Mouse (Mus musculus) midbrain, embryonic 11.5 days (tissue): ENCODE data around the gene Srpx2. TPM values are rescaled to one million over a fixed set of nuclear protein-coding genes. Genes with fewer than 3 reads are reported as not detected.

Experiments used
- ATAC-seq: fragments of 200-750 bp; cut with Nextera tagmentation; 2 replicates; pipeline ENCODE4 v1.8.0; 2017; ENCODE audit warnings: moderate TSS enrichment, moderate library complexity; ENCODE audit not compliant: low FRiP score
- DNase-seq: peaks from one replicate; pipeline ENCODE4 v3.0.0; 2015; ENCODE audit warnings: low spot score; ENCODE audit errors: missing footprints
- H3K27ac ChIP-seq: fragments of 300-500 bp; sonication (generic); 2 replicates; pipeline ENCODE4 v1.5.1; 2014; ENCODE audit warnings: low read depth, low read length
- H3K27me3 ChIP-seq: fragments of 300-500 bp; sonication (generic); 2 replicates; pipeline ENCODE4 v1.6.1; 2014; ENCODE audit warnings: mild to moderate bottlenecking, low read length, moderate library complexity, mixed read lengths; ENCODE audit not compliant: control insufficient read depth, insufficient read depth
- H3K36me3 ChIP-seq: fragments of 300-500 bp; sonication (generic); 2 replicates; pipeline ENCODE4 v1.6.1; 2014; ENCODE audit warnings: mild to moderate bottlenecking, low read length, moderate library complexity, mixed read lengths; ENCODE audit not compliant: control insufficient read depth, insufficient read depth
- H3K4me1 ChIP-seq: fragments of 300-500 bp; sonication (generic); 2 replicates; pipeline ENCODE4 v1.6.1; 2014; ENCODE audit warnings: low read length; ENCODE audit not compliant: control insufficient read depth, insufficient read depth
- H3K4me2 ChIP-seq: fragments of 300-500 bp; sonication (generic); 2 replicates; pipeline ENCODE4 v1.6.1; 2014; ENCODE audit warnings: mild to moderate bottlenecking, moderate library complexity
- H3K4me3 ChIP-seq: fragments of 300-500 bp; sonication (generic); 2 replicates; pipeline ENCODE4 v1.5.1; 2014; ENCODE audit warnings: low read depth, low read length
- H3K9ac ChIP-seq: fragments of 300-500 bp; sonication (generic); 2 replicates; pipeline ENCODE4 v1.6.1; 2014; ENCODE audit warnings: low read length
- H3K9me3 ChIP-seq: fragments of 300-500 bp; sonication (generic); 2 replicates; pipeline ENCODE4 v1.6.1; 2016; ENCODE audit warnings: low read length; ENCODE audit not compliant: control insufficient read depth
- WGBS: fragments of 180-500 bp; shearing (Covaris S2); extraction: QIAGEN DNeasy Blood & Tissue Kit; methylation state at CpG from one replicate; pipeline ENCODE4 v1.1.7; 2014; 5-methylcytosine and 5-hydroxymethylcytosine counted together
- polyA plus RNA-seq: library from polyadenylated mRNA; unstranded; fragments of >200 nt; fragmentation: Nextera tagmentation; extraction: Ambion mirVana; gene quantifications from 2 replicates; pipeline ENCODE4 v1.2.1, GENCODE M21; 2014

Srpx2 gene
- polyA plus RNA-seq, 1 experiment from 2014 or later, result 1.6 TPM

- H3K4me3 ChIP-seq, result peak within 1 kb of the TSS; percentile 29
- no peaks in the 10 kb centered on the region for H3K4me1 ChIP-seq
- DNase-seq (peak; percentile 86), ATAC-seq (peak; percentile 59; the same call in 1 of the 2 replicates)
- peak within 1 kb of the TSS; percentile 56 for H3K4me2 ChIP-seq
- no peaks in the 10 kb centered on the region for H3K9me3 ChIP-seq
- no peak within 1 kb of the TSS for H3K27ac ChIP-seq
- H3K36me3 ChIP-seq, result no peaks in the 10 kb centered on the region
- H3K9ac ChIP-seq, result no peak within 1 kb of the TSS
- peaks cover 4% of the 10 kb centered on the region; the same call in 1 of the 2 replicates for H3K27me3 ChIP-seq
- 18% methylated on average over 29 of the region's 29 CpGs for WGBS
Measured at GRCm38 (mm10) chrX:133981231-133982002, 73.2 kb downstream of the Srpx2 start, which contains the start of gene Sytl4. TSS of gene Sytl4 (minus strand) at chrX:133981812.

Other genes with a start within 250 kb of the Srpx2 start
- 3.8 and 4.5 TPM in 2 replicates for gene Pcdh19, start 219.4 kb upstream of the Srpx2 start, polyA plus RNA-seq
- 3.1 and 3.9 TPM in 2 replicates for gene Tnmd, start 57.4 kb upstream of the Srpx2 start, polyA plus RNA-seq
- gene Tspan6, start 10.0 kb upstream of the Srpx2 start, polyA plus RNA-seq, result 235 and 253 TPM in 2 replicates
- gene Sytl4, start 73.4 kb downstream of the Srpx2 start, polyA plus RNA-seq, result 1.5 and 1.8 TPM in 2 replicates
- 66.9 and 74.0 TPM in 2 replicates for gene Cstf2, start 150.8 kb downstream of the Srpx2 start, polyA plus RNA-seq